Mouse (Mus musculus) T-helper 1 cell (primary cell): Measurements from ENCODE around the gene Cirbp.
"Not testable (repeated sequence)": the region's sequence is repeated elsewhere in the genome, so short reads cannot be mapped to it uniquely, and the experiment has no call there.

ENCODE experiments used
- in situ Hi-C: fragments of 300-600 bp; cut with MboI, MseI; formaldehyde crosslinking; loops from one replicate; pipeline ENCODE4 v1.15.1; 2025; ENCODE audit warnings: high pct_unique_total_duplicates

Gene Cirbp

DNA sequence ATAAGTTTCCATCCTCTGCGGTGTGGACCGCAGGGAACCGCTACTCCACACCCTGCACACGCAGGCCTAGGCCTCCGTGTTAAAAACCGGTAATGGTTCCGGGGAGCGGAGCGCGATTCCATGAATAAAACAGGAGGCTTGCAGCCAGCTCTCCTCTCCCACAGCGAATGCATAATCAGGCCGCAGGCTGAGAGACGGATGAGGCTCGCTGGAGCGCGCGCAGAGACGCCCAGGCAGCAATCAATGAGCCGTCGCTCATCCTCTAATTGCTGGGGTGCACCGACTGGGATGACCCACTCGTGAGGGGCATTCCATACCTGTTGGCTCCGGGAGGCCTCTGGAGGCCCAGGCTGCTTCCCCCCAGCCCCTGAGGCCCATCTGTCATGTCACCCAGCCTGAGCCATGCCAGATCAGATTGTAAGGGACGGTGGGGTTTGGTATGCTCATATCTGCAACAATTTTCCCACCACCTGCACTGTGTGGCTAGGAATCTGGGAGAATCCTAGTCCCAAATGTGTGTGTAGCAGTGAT, 43.1 kb downstream of the Cirbp start:
- in situ Hi-C loops = no loop called here

GRCm38 (mm10) chr10:80211547-80212103, 45.8 kb downstream of the Cirbp start:
- in situ Hi-C loops = not testable (repeated sequence)

- in situ Hi-C loops = no loop called here
Measured at GRCm38 (mm10) chr10:80215048-80215772, 49.4 kb downstream of the Cirbp start.

DNA sequence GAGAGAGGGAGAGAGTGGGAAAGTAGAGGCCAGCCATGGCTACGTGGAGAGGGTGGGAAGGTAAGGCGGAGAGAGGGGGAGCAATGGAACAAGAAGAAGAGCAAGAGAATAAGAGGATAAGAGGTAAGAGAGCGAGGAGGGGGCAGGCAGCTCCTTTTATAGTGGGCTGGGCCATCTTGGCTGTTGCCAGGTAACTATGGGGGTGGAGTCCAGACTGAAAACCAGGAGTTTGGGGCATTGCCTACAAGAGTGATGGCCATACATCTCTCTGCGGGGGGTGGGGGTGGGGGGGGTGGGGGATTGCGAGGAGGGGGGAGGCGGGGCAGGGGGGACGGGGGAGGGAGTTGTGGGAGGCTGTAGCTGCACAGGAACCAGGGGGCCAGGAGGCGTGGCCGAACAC, 54.9 kb downstream of the Cirbp start:
- in situ Hi-C loops = no loop called here
